Mouse (Mus musculus): ENCODE measurements around the gene Timm8a2.

GRCm38 (mm10) chr14:122038874-122039647 lies 4.6 kb downstream of the Timm8a2 start:
- TF ChIP-seq CTCF (IDR thresholded peaks at IDR 0.05; ENCODE audit: extremely low read depth, insufficient read depth, low read length) (no peak), POLR2A (IDR thresholded peaks at IDR 0.05; ENCODE audit: extremely low read depth, insufficient read depth, low read length) (no peak)

Measured in cortical plate, adult 2 months (tissue).